Mouse (Mus musculus) lung, adult 2 months (tissue): ENCODE measurements around the gene Mup6. TPM values are rescaled to one million over a fixed set of nuclear protein-coding genes. Genes with fewer than 3 reads are reported as not detected.
"Not testable (repeated sequence)": the region's sequence is repeated elsewhere in the genome, so short reads cannot be mapped to it uniquely, and the experiment has no call there.

Experiments used
- DNase-seq: peaks from one replicate; pipeline ENCODE4 v3.0.0; 2022
- H3K4me1 ChIP-seq: fragments of 200-500 bp; 2 replicates; pipeline ENCODE4 v1.6.1; 2011; ENCODE audit warnings: low read length; ENCODE audit not compliant: control insufficient read depth, insufficient read depth
- H3K4me3 ChIP-seq: fragments of 200-500 bp; replicated peaks from 2 replicates; pipeline ENCODE3; 2011; ENCODE audit warnings: low read depth, mild to moderate bottlenecking, control low read depth, low read length; ENCODE audit errors: extremely low read depth
- CTCF ChIP-seq: fragments of 200-500 bp; IDR thresholded peaks from 2 replicates; pipeline ENCODE4 v1.5.1; 2011; ENCODE audit warnings: mild to moderate bottlenecking, low read length, control low read depth; ENCODE audit not compliant: insufficient read depth
- POLR2A ChIP-seq: fragments of 200-500 bp; IDR thresholded peaks from 2 replicates; pipeline ENCODE4 v1.6.1; 2011; ENCODE audit warnings: low read depth, mild to moderate bottlenecking, control low read depth, low read length, borderline replicate concordance; ENCODE audit errors: extremely low read depth
- WGBS: fragments of 180-500 bp; shearing (Covaris S2); methylation state at CpG from one replicate; pipeline ENCODE4 v1.1.7; 2018; 5-methylcytosine and 5-hydroxymethylcytosine counted together
- polyA plus RNA-seq: library from polyadenylated mRNA; depleted of rRNA; stranded (reverse); fragments of >200 nt; gene quantifications from 2 replicates; pipeline ENCODE4 v1.2.3, GENCODE M21; 2012; rRNA removed

Gene Mup6
- not detected in 2 replicates for polyA plus RNA-seq

DNA sequence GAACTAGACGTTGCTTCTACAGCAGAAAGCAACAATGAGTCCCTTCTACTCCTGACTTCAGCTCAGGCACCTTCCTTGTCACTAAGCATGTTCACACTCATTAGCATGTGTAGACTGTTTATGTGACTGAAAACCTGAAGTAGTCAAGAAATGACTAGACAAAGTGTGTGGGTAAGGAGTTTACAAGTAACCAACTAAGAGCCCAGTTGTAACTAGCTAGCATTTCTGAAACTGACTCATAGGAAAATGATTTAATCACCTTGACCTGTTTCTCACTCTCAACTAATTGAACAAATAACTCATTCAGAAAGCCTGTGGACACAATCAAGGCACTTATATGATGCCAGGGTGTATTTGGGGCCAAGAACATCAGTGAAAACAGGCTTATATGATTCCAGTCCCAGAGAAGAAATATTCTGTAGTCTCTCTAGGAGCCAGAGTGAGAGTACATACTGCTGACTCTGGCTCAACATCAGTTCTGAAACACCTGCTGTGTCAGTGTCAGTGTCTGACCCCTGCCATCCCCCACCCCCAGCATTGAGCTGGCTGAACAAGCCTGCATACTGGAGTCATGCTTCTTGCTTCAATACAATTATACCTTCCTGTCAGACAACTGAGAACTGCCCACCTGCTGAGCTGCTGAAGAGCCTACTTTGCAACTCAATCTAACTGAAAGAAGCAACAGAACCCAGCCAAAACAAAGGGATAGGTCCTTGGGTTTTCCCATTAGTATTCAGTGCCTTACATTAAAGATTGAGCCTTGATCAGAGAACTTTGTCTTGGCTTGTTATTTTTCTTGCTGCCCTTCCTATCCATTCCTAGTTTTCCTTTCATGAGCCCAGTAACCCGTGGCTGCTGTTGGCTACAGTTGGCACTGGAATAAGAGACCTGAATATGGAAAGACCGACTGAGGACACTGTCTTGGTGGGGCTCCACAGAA is at the start of gene Mup6:
TSS of gene Mup6 (plus strand) at position 890 of the 940 bp plus-strand sequence.
- Histone ChIP-seq H3K4me3 (no peak within 1 kb of the TSS), H3K4me1 (no peaks in the 10 kb centered on the region)
- TF ChIP-seq POLR2A (no peak), CTCF (no peak)
- no peak for DNase-seq
- 42% methylated on average over 3 of the region's 3 CpGs for WGBS

DNA sequence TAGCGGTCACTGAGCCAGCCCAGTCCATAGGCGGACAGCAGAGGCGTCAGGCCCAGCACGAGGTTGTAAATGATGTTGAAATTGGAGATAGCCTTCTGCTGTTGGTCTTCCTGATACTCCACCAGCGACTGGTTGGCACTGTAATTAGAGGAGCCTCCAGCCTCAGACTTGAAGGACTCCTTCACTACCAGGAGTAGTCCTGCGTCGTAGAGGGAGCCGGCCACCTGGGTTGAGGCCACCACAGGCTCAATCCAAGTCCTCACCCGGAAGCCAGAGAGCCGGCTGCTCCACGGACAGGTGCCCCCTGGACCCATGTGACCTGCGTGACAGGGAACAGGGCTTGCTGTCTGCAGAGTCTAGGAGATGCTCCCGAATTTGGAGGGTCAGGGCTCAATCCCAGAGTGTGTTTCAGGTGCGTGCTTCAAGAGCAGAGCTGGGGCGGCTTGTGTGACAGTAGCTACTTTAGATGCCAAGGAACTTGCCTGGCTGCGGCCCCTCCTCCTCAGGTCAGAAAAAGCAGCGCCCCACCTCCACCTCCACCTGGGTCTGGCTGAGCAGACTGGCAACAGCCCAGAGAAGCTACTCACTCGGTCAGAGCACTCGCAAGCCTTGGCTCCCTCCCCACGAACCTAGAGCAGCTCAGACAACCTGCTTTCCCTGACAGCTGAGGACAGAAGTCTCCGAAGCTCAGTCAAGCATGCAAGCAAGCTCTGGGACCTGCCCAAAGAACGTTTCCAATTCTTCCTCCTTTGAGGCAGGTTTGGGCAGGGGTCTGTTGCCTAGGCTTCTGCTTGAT is 49.3 kb upstream of the Mup6 start, which contains the start of gene Slc46a2:
TSS of gene Slc46a2 (minus strand) at position 449 of the 796 bp plus-strand sequence.
- TF ChIP-seq CTCF (no peak), POLR2A (no peak)
- Histone ChIP-seq H3K4me3 (no peak within 1 kb of the TSS), H3K4me1 (no peaks in the 10 kb centered on the region)
- no peak for DNase-seq
- WGBS: 17% methylated on average over 22 of the region's 22 CpGs

DNA sequence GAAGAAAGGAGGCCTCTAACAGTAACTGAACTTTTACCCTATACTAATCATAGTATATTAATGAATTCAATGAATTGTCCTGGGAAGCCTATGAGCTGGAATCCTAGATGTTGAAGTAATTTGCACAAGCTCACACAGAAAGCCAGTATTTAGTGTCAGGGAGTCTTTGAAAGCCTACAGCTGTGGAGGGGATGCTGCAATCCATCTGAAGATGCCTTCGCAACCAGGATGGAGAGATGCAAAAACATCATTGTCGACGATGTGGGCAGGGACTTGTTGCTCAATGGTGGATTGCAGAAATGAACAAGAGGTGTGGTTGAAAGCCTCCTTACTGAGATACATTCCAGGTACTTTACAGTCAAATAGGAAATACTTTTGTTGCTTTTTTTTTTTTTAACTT is 46.1 kb upstream of the Mup6 start:
- Histone ChIP-seq H3K4me3 (no peak overlapping the region), H3K4me1 (no peaks in the 10 kb centered on the region)
- 73% methylated on average over 3 of the region's 3 CpGs for WGBS
- no peak for DNase-seq
- TF ChIP-seq CTCF: no peak

DNA sequence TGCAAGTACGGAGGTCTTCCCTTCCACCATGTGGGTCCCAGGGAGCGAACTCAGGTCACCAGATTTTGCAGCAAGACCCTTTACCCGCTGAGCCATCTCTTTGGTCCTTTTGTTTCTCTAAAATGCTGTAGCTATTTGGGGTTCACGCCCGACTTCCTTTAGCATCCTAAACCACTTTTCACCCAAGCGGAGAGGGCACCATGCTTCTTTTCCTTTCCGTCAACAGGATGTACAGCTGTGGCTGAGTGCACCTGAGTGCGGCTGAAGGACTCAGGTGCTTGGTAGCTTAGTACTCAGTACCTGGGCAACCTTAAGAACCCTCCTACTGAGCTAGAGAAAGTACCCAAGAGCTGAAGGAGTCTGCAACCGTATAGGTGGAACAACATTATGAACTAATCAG is 39.0 kb upstream of the Mup6 start:
- WGBS: 69% methylated on average over 9 of the region's 9 CpGs
- DNase-seq: no peak
- H3K4me3 ChIP-seq: no peak overlapping the region
- H3K4me1 ChIP-seq: no peaks in the 10 kb centered on the region
- TF ChIP-seq CTCF (no peak), POLR2A (no peak)

DNA sequence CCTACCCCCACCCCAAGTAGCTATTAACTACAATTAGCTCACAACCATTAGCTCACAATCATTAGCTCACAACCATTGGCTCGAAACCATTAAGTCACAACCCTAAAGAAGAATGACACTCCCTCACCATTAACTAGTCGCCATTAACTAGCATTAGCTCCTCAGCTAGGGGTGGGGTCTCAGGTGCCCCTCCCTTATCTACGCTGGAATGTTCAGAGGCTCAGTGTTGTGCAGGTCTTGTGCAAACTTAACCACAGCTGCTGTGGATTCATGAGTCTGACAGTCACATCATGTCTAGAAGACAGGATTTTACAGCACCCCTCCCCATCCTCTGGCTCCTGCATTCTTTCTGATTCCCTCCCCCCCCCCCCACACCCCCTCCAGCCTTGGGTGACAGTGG is 36.4 kb upstream of the Mup6 start:
- no peak for DNase-seq
- Histone ChIP-seq H3K4me3 (no peak overlapping the region), H3K4me1 (no peaks in the 10 kb centered on the region)
- TF ChIP-seq POLR2A: no peak
- TF ChIP-seq CTCF: no peak
- 80% methylated on average over 3 of the region's 3 CpGs for WGBS

DNA sequence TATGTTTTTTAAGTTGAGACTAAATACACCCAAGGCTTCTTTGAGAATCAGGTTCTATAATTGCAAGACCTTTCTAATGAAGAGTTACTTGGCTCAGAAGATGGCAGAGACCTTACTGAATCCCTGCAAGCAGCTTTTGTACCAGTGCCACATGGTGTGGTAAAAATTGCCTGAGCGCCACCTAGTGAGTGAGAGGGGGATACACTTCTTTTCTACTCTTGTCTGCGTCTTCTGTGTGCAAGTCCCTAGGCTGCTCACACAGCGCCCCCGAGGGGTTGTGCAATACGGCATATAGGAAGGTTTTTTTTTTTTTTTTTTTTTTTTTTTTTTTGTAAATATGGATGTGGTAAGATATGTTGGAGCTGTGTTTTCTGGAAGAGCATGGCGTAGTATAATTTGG is 35.7 kb upstream of the Mup6 start:
- DNase-seq: peak; percentile 54
- no peak overlapping the region for H3K4me3 ChIP-seq
- TF ChIP-seq CTCF (peak; percentile 64), POLR2A (no peak)
- 9% methylated on average over 6 of the region's 6 CpGs for WGBS
- no peaks in the 10 kb centered on the region for H3K4me1 ChIP-seq

DNA sequence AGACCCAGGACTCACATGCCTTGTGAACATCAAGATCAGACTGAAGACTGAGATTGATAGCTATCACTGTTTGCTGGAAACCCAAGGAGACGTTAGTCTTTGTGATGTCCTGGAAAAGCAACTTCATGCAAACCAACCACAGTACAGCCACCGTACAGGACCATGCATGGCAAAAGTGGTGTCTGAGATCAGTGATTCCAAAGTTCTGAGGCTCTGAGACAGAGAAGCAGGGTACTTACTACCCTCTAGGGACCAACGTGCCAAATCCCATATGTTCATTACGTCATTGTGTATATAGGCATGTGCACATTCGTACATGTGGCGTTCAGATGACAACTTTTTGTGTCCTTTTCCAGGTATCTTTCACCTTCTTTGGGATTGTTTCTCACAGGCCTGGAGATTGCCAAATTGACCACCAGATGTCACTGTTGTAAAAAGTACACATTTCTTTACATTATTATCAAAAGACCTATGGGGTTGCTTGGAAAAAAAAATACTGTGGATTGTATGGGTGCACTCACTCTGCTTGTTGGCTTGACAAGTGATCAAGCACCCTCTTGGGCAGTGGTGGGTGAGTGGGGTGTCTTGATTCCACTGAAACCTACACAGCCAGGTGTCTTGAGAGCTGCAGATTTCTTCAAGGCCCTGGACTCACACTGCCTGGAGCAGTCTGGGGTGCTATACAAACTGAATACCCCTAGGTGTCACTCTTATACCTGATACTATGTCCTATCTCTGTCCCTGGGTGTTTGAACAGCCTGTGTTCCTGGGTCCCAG is 31.4 kb upstream of the Mup6 start:
- 57% methylated on average over 6 of the region's 6 CpGs for WGBS
- no peak for DNase-seq
- TF ChIP-seq CTCF (0 out of 2 replicates have a peak, but pooled peaks have one; percentile 5), POLR2A (no peak)
- no peak overlapping the region for H3K4me3 ChIP-seq
- no peaks in the 10 kb centered on the region for H3K4me1 ChIP-seq

DNA sequence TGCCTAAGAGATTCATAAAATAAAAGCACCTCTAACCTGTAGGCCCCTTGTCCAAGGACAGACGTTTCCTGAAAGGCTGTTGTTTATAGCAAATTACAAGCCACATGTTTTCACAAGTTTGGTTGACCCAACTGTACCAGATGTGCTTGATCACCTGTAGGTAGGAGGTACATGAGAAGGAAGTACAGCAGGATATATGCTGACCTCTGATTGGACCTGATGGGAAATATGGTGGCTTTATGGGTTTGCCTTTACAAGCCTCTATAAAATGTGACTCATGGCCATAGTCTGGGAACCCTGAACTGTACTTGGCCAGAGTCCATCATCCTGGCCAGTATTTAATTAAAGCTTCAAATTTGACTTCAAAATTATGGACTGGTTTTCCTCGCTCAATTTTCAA is 26.6 kb upstream of the Mup6 start:
- no peak for DNase-seq
- WGBS: 54% methylated on average over 2 of the region's 2 CpGs
- no peak for TF ChIP-seq POLR2A
- no peak for TF ChIP-seq CTCF
- H3K4me1 ChIP-seq: no peaks in the 10 kb centered on the region
- no peak overlapping the region for H3K4me3 ChIP-seq

DNA sequence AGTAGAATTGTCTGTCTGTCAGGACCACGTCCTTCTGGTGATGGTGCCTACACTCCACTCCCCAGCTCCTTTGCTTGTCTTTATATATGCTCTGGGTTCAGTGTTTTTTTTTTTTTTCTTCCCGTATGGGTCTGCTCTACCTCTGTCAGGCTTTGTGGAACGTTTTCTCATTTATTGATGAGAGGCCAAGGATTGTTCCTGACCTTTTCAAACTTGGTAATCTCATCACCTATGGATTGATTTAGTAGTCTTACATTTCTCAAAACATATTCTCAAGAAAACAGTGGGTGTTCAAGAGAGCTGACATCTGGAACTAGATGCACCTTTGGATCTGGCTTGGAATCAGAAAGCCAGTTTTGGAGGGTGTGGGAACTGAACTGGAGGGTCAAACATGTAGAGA is 3.5 kb upstream of the Mup6 start, which contains the start of gene Mup4:
TSS of gene Mup4 (minus strand) at position 101 of the 400 bp plus-strand sequence.
- no peak for TF ChIP-seq CTCF
- TF ChIP-seq POLR2A: no peak
- 63% methylated on average over 3 of the region's 3 CpGs for WGBS
- Histone ChIP-seq H3K4me3 (no peak within 1 kb of the TSS), H3K4me1 (no peaks in the 10 kb centered on the region)
- no peak for DNase-seq

DNA sequence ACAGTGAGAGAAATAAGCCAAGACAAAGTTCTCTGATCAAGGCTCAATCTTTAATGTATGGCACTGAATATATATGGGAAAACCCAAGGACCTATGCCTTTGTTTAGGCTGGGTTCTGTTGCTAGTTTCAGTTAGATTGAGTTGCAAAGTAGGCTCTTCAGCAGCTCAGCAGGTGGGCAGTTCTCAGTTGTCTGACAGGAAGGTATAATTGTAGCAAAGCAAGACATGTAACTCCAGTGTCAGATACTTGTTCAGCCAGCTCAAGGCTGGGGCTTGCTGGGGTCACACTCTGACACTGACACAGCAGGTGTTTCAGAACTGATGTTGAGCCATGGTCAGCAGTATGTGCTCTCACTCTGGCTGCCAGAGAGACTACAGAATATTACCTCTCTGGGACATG is 33.8 kb downstream of the Mup6 start:
- not testable (repeated sequence) for DNase-seq, H3K4me3 ChIP-seq, H3K4me1 ChIP-seq

DNA sequence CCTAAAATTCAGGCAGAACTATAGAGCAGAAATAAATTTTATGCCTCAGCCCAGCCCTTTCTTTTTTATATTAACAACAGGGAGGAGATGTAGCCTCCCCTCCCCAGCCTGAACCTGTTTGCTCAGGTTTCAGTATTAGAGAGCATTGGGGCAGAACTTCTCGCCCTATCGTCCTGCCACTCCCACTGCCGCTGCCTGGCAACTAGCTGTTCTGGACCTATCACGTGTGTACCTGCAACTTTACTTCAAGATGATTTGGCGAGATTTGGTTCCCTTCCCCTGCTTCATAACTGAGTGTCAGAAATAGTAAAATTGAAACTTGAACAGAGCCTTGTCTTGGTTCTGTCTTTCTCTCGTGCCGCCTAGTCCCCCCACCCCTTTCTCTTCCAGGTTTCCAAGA is 56.0 kb downstream of the Mup6 start:
- H3K4me1 ChIP-seq, DNase-seq, H3K4me3 ChIP-seq: not testable (repeated sequence)
- 80% methylated on average over 7 of the region's 7 CpGs for WGBS

DNA sequence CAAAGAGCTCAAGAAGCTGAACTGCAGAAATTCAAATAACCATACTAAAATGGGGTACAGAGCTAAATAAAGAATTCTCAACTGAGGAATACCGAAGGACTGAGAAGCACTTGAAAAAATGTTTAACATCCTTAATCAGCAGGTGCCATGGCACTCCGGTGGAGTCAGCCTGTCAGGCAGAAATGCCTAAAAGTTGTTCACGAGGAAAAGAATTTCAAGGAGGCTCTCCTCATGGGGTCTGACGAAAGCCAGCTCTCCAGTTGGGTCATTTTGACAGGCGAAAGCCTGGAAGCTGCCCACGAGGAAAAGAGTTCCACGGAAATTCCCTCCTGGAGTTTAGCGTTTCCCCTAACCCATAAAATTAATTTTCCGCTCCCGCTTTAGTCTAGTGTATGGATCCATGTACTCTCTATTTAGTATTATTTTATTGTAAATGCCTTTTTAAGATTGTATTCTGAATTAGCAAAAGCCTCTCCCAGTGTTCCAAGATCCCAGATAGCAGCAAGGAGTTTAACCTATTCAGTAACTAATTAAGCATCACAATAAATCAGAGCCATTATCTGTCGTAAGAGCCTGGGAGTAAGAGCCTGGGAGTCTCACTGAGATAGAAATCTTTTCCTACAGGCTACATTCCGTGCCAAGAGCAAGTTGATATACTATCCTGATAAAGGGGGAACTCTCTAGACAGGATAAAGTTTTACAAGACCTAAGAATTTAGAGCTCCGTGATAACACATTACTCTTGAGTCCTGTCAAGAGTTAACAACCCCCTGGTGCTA is 65.4 kb downstream of the Mup6 start:
- not testable (repeated sequence) for H3K4me3 ChIP-seq, H3K4me1 ChIP-seq, DNase-seq
- 64% methylated on average over 13 of the region's 13 CpGs for WGBS
